Mouse (Mus musculus): ENCODE results near the gene Gsta3.
"Not testable (repeated sequence)": the region's sequence is repeated elsewhere in the genome, so short reads cannot be mapped to it uniquely, and the experiment has no call there.

- not testable (repeated sequence) for TF ChIP-seq MYOG (IDR thresholded peaks at IDR 0.05; ENCODE audit: control insufficient read depth in 1 of 3, insufficient read depth in 1 of 3, insufficient read length in 2 of 3, low read depth in 2 of 3); POLR2A (IDR thresholded peaks at IDR 0.05; ENCODE audit: insufficient read length, low read depth); POLR2AphosphoS2 (IDR thresholded peaks at IDR 0.05; ENCODE audit: insufficient read length, low read depth); E2F4 (IDR thresholded peaks at IDR 0.05; ENCODE audit: insufficient read depth); USF1 (IDR thresholded peaks at IDR 0.05; ENCODE audit: low read depth); REST (IDR thresholded peaks at IDR 0.05; ENCODE audit: insufficient read depth, insufficient read length)
Observed at GRCm38 (mm10) chr1:21276158-21276557, 35.8 kb downstream of the Gsta3 start.

Measured in myocyte (in vitro differentiated cells).